Mouse (Mus musculus) forebrain, embryonic 15.5 days (tissue): Measurements from ENCODE around the gene Sgta. TPM values are rescaled to one million over a fixed set of nuclear protein-coding genes. Genes with fewer than 3 reads are reported as not detected.

Source experiments
- ATAC-seq: fragments of 200-750 bp; cut with Nextera tagmentation; replicated peaks from 2 replicates; pipeline ENCODE4 v1.8.0; 2017; ENCODE audit warnings: mild to moderate bottlenecking, moderate TSS enrichment, moderate library complexity
- H3K27ac ChIP-seq: fragments of 300-500 bp; sonication (generic); replicated peaks from 2 replicates; pipeline ENCODE4 v1.5.1; 2015; ENCODE audit warnings: mild to moderate bottlenecking, inconsistent platforms
- H3K27me3 ChIP-seq: fragments of 300-500 bp; sonication (generic); 2 replicates; pipeline ENCODE4 v1.6.1; 2015; ENCODE audit warnings: inconsistent platforms
- H3K36me3 ChIP-seq: fragments of 300-500 bp; sonication (generic); 2 replicates; pipeline ENCODE4 v1.6.1; 2015; ENCODE audit warnings: mild to moderate bottlenecking, inconsistent platforms
- H3K4me1 ChIP-seq: fragments of 300-500 bp; sonication (generic); 2 replicates; pipeline ENCODE4 v1.6.1; 2015; ENCODE audit warnings: inconsistent platforms
- H3K4me2 ChIP-seq: fragments of 300-500 bp; sonication (generic); replicated peaks from 2 replicates; pipeline ENCODE4 v1.6.1; 2015; ENCODE audit warnings: mild to moderate bottlenecking, inconsistent platforms
- H3K4me3 ChIP-seq: fragments of 300-500 bp; sonication (generic); 2 replicates; pipeline ENCODE4 v1.5.1; 2015; ENCODE audit warnings: mild to moderate bottlenecking, inconsistent platforms
- H3K9ac ChIP-seq: fragments of 300-500 bp; sonication (generic); replicated peaks from 2 replicates; pipeline ENCODE4 v1.6.1; 2015; ENCODE audit warnings: mild to moderate bottlenecking, inconsistent platforms
- H3K9me3 ChIP-seq: fragments of 300-500 bp; sonication (generic); 2 replicates; pipeline ENCODE4 v1.6.1; 2016; ENCODE audit warnings: inconsistent platforms
- WGBS: fragments of 180-500 bp; shearing (Covaris S2); methylation state at CpG from one replicate; pipeline ENCODE4 v1.1.7; 2015; ENCODE audit warnings: mixed read lengths; 5-methylcytosine and 5-hydroxymethylcytosine counted together
- microRNA-seq: library from miRNA; unstranded; fragments of <30 nt; microRNA quantifications from one replicate; pipeline ENCODE4, GENCODE M21; 2016
- polyA plus RNA-seq: library from polyadenylated mRNA; unstranded; fragments of >200 nt; fragmentation: Nextera tagmentation; extraction: Ambion mirVana; gene quantifications from 2 replicates; pipeline ENCODE4 v1.2.1, GENCODE M21; 2015

Gene Sgta
- polyA plus RNA-seq, 1 experiment from 2014 or later, result 316 TPM

DNA sequence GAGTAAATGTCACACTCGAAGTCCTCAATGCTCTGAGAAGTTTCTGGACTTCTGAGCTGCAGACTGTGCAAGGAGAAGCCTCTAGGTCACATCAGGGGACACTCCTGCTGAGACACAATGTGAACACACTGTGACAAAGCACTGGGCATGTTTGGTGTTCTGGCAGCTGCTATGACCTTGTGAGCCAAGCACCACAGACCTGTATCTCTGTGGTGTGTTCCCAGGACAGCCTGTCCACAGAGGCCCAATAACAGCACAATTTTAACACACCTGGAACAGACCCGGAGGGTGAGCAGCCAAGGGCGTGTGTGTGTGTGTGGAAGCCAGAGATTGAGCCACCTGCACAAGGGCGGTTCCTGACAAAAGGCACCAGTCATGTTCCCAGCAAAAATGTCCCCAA is 65.4 kb downstream of the Sgta start:
- ATAC-seq, result no peak
- Histone ChIP-seq H3K36me3 (no peaks in the 10 kb centered on the region), H3K4me3 (no peak overlapping the region), H3K27me3 (0 out of 2 replicates have a peak, but pooled peaks cover 3% of the 10 kb centered on the region), H3K9me3 (no peaks in the 10 kb centered on the region), H3K9ac (0 out of 2 replicates have a peak overlapping the region, but pooled peaks have one; percentile 31), H3K27ac (no peak overlapping the region), H3K4me2 (peak overlapping the region; percentile 34; the same call in 1 of the 2 replicates), H3K4me1 (peaks cover 17% of the 10 kb centered on the region)
- 55% methylated on average over 4 of the region's 4 CpGs for WGBS

Small RNA genes within 50 kb of the gene (microRNA-seq; reads per million reads assigned to microRNA genes)
- gene Mir5615-1 (not detected), gene Mir5615-2 (not detected)

Other genes starting within 250 kb of the Sgta start
- gene Jsrp1, start 246.7 kb downstream of the Sgta start, polyA plus RNA-seq, result 0.31 TPM in 1 of 2 replicates, not detected in the other
- 1,419 and 1,463 TPM in 2 replicates for gene Oaz1, start 233.5 kb downstream of the Sgta start, polyA plus RNA-seq
- 4.4 and 5.5 TPM in 2 replicates for gene Lingo3, start 216.1 kb downstream of the Sgta start, polyA plus RNA-seq
- 268 and 279 TPM in 2 replicates for gene Lsm7, start 205.0 kb downstream of the Sgta start, polyA plus RNA-seq
- 58.7 and 61.0 TPM in 2 replicates for gene Sppl2b, start 204.9 kb downstream of the Sgta start, polyA plus RNA-seq
- 0.06 and 0.15 TPM in 2 replicates for gene Tmprss9, start 188.3 kb downstream of the Sgta start, polyA plus RNA-seq
- gene Timm13, start 159.2 kb downstream of the Sgta start, polyA plus RNA-seq, result 326 and 357 TPM in 2 replicates
- gene Lmnb2, start 141.9 kb downstream of the Sgta start, polyA plus RNA-seq, result 50.6 and 53.5 TPM in 2 replicates
- gene Gadd45b, start 130.1 kb downstream of the Sgta start, polyA plus RNA-seq, result 5.5 and 5.9 TPM in 2 replicates
- 30.8 and 32.1 TPM in 2 replicates for gene Gng7, start 45.2 kb downstream of the Sgta start, polyA plus RNA-seq
- gene Diras1, start 34.5 kb downstream of the Sgta start, polyA plus RNA-seq, result 32.6 and 36.0 TPM in 2 replicates
- 46.3 TPM in 2 replicates for gene Slc39a3, start 22.8 kb downstream of the Sgta start, polyA plus RNA-seq
- 60.0 and 61.7 TPM in 2 replicates for gene Thop1, start 9.9 kb upstream of the Sgta start, polyA plus RNA-seq
- 0.13 and 0.25 TPM in 2 replicates for gene Creb3l3, start 38.7 kb upstream of the Sgta start, polyA plus RNA-seq
- 211 and 229 TPM in 2 replicates for gene Map2k2, start 45.7 kb upstream of the Sgta start, polyA plus RNA-seq
- 12.1 and 15.1 TPM in 2 replicates for gene Zbtb7a, start 75.0 kb upstream of the Sgta start, polyA plus RNA-seq
- gene Pias4, start 107.7 kb upstream of the Sgta start, polyA plus RNA-seq, result 54.9 and 57.8 TPM in 2 replicates
- gene Eef2, start 116.5 kb upstream of the Sgta start, polyA plus RNA-seq, result 633 and 637 TPM in 2 replicates
- 56.8 and 61.3 TPM in 2 replicates for gene Dapk3, start 122.8 kb upstream of the Sgta start, polyA plus RNA-seq
- gene 4930442H23Rik, start 123.7 kb upstream of the Sgta start, polyA plus RNA-seq, result 0.14 and 0.19 TPM in 2 replicates
- 0.11 TPM in 1 of 2 replicates, not detected in the other for gene Nmrk2, start 141.9 kb upstream of the Sgta start, polyA plus RNA-seq
- gene Atcay, start 170.7 kb upstream of the Sgta start, polyA plus RNA-seq, result 72.6 and 75.3 TPM in 2 replicates
- 19.5 and 21.2 TPM in 2 replicates for gene Zfr2, start 173.0 kb upstream of the Sgta start, polyA plus RNA-seq
- 22.4 TPM in 2 replicates for gene Matk, start 192.8 kb upstream of the Sgta start, polyA plus RNA-seq
- 97.3 and 104 TPM in 2 replicates for gene Mrpl54, start 206.8 kb upstream of the Sgta start, polyA plus RNA-seq
- 33.5 and 37.5 TPM in 2 replicates for gene Apba3, start 206.8 kb upstream of the Sgta start, polyA plus RNA-seq
- 8.5 and 9.0 TPM in 2 replicates for gene Tjp3, start 231.4 kb upstream of the Sgta start, polyA plus RNA-seq
- 123 and 127 TPM in 2 replicates for gene Pip5k1c, start 232.8 kb upstream of the Sgta start, polyA plus RNA-seq